Mouse (Mus musculus): Measurements from ENCODE around the gene Nucks1.

DNA sequence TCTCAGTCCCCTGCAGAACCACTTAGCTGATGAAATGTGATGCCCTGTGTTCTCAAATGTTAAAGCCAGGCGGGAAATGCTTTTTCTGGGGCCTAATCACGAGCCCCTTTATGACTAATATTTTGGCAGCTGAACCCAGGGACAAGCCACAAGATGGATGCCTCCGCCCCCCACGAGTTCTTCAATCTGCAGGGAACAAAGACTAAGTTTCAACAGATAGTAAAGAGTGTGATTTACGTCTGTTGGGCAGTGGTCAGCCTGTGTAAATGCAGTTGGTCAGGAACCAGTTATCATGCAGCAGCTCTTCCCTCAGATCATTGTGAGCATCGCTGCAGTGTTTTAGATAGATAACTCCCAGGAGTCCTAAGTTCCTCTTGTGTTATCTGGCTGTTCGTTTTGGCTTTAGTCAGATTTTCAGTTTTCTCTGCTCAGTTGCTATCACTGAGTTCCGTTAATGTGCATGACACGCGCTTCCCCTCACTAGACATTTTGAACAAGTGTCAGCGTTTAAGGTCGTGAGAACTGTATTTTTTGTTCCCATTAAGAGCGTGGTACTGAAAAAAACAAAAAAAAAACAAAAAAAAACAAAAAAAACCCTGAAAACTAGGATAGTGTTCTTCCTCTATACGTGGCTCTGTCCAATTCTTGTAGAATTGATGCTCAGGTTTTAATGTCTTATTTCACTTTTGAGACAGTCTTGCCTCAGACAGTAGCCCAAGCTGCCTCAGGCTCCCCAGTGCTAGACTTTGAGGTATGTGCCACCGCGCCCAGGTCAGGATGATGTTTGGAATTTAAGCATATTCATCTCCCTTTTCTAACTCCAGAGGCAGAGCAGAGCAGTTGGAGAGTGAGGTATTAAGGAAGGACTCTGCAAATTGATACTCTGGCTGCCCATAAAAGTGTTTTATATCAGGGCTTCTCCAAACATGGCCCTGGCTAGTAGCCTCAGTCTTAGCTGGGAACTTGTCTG lies 32.6 kb downstream of the Nucks1 start:
- TF ChIP-seq CTCF (IDR thresholded peaks at IDR 0.05; ENCODE audit: extremely low read depth, insufficient read length, insufficient replicate concordance, low read depth, low read length) (no peak), POLR2A (IDR thresholded peaks at IDR 0.05; ENCODE audit: low read depth, low read length) (no peak)
